Mouse (Mus musculus): ENCODE measurements around the gene L3mbtl4. TPM values are rescaled to one million over a fixed set of nuclear protein-coding genes. Genes with fewer than 3 reads are reported as not detected.

L3mbtl4 gene
- polyA plus RNA-seq, 1 experiment: not detected

DNA sequence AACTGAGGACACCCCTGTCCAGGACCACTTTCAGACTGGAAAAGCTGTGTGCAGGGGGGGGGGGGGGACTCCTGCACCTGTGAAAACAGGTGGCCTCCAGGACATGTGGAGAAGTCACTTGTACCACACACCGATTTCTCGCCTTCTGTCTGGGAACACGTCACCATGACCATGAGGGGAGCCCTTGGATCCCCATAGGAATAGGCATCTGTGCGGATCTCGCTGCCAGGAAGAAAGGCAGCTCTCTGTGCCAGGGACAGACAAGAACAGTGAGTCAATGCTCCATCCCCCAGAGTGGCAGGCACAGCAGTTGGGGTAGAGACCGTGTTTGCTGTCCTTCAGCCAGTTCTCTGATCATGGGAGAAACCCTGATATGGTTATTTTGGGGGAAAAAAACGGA, 479.5 kb downstream of the L3mbtl4 start:
- H3K4me3 ChIP-seq: no peak overlapping the region
- no peaks in the 10 kb centered on the region for H3K79me2 ChIP-seq (ENCODE audit: control insufficient read depth, insufficient read depth)
- no peak for TF ChIP-seq MAX (IDR thresholded peaks at IDR 0.05; ENCODE audit: low read depth)
- TF ChIP-seq REST (IDR thresholded peaks at IDR 0.05; ENCODE audit: insufficient read depth, insufficient read length): no peak
- TF ChIP-seq MYOD1 (IDR thresholded peaks at IDR 0.05; ENCODE audit: control insufficient read depth in 1 of 3, insufficient read length in 2 of 3, low read depth in 2 of 3): peak in 2 of 3 experiments; percentile 42 to 47
- TF ChIP-seq CEBPB (IDR thresholded peaks at IDR 0.05; ENCODE audit: insufficient read depth, poor library complexity, severe bottlenecking): no peak
- peak in 1 of 3 experiments; percentile 23 for TF ChIP-seq MYOG (IDR thresholded peaks at IDR 0.05; ENCODE audit: control insufficient read depth in 1 of 3, insufficient read depth in 1 of 3, insufficient read length in 2 of 3, low read depth in 2 of 3)
- TF ChIP-seq TCF3 (IDR thresholded peaks at IDR 0.05; ENCODE audit: insufficient read length, low read depth): no peak
- no peak for TF ChIP-seq POLR2AphosphoS2 (IDR thresholded peaks at IDR 0.05; ENCODE audit: insufficient read length, low read depth)
- no peak for TF ChIP-seq SRF (IDR thresholded peaks at IDR 0.05; ENCODE audit: control insufficient read depth, insufficient read length, low read depth)
- no peak for TF ChIP-seq POLR2A (IDR thresholded peaks at IDR 0.05; ENCODE audit: insufficient read length, low read depth)
- TF ChIP-seq TCF12 (IDR thresholded peaks at IDR 0.05; ENCODE audit: insufficient read depth, poor library complexity, severe bottlenecking): no peak
- no peaks in the 10 kb centered on the region for H3K27me3 ChIP-seq (ENCODE audit: control insufficient read depth, insufficient read depth, insufficient read length)
- H3ac ChIP-seq (ENCODE audit: control insufficient read depth, insufficient read length): no peak overlapping the region
- no peaks in the 10 kb centered on the region for H3K36me3 ChIP-seq (ENCODE audit: control insufficient read depth, insufficient read depth)
- no peak overlapping the region for H3K4me2 ChIP-seq (ENCODE audit: low read depth)

- H3K36me3 ChIP-seq (ENCODE audit: control insufficient read depth, insufficient read depth): no peaks in the 10 kb centered on the region
- H3K79me2 ChIP-seq (ENCODE audit: control insufficient read depth, insufficient read depth): no peaks in the 10 kb centered on the region
- no peak overlapping the region for H3K4me3 ChIP-seq
- no peak overlapping the region for H3ac ChIP-seq (ENCODE audit: control insufficient read depth, insufficient read length)
- H3K27me3 ChIP-seq (ENCODE audit: control insufficient read depth, insufficient read depth, insufficient read length): no peaks in the 10 kb centered on the region
- H3K4me2 ChIP-seq (ENCODE audit: low read depth): no peak overlapping the region
- TF ChIP-seq REST (IDR thresholded peaks at IDR 0.05; ENCODE audit: insufficient read depth, insufficient read length) (no peak), POLR2AphosphoS2 (IDR thresholded peaks at IDR 0.05; ENCODE audit: insufficient read length, low read depth) (no peak), MAX (IDR thresholded peaks at IDR 0.05; ENCODE audit: low read depth) (no peak), POLR2A (IDR thresholded peaks at IDR 0.05; ENCODE audit: insufficient read length, low read depth) (no peak), TCF3 (IDR thresholded peaks at IDR 0.05; ENCODE audit: insufficient read length, low read depth) (no peak), CEBPB (IDR thresholded peaks at IDR 0.05; ENCODE audit: insufficient read depth, poor library complexity, severe bottlenecking) (no peak), MYOG (IDR thresholded peaks at IDR 0.05; ENCODE audit: control insufficient read depth in 1 of 3, insufficient read depth in 1 of 3, insufficient read length in 2 of 3, low read depth in 2 of 3) (no peak), E2F4 (IDR thresholded peaks at IDR 0.05; ENCODE audit: insufficient read depth) (no peak), TCF12 (IDR thresholded peaks at IDR 0.05; ENCODE audit: insufficient read depth, poor library complexity, severe bottlenecking) (no peak), USF1 (IDR thresholded peaks at IDR 0.05; ENCODE audit: low read depth) (no peak)
These were observed 481.2 kb downstream of the L3mbtl4 start for GRCm38 (mm10) chr17:68754789-68755188.

DNA sequence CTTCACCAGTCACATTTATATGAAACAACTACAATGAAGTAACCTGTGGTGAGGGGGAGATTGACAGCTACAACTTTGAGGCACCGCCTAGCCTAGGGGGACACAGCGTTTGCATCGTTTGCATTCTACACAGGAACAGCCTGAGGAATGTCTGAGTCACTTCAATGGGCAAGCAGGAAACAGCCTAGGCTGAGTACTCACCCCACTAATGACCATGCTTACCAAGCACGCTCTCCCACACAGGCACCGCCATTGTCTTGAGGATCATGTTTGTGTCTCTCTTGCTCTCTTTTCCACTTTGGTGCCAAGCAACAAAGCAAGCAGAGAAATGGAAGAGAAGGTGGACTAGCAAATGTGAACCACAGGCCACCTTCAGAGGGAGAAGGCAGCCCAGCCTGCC, 484.8 kb downstream of the L3mbtl4 start:
- no peak overlapping the region for H3K4me3 ChIP-seq
- H3ac ChIP-seq (ENCODE audit: control insufficient read depth, insufficient read length): no peak overlapping the region
- H3K79me2 ChIP-seq (ENCODE audit: control insufficient read depth, insufficient read depth): no peaks in the 10 kb centered on the region
- TF ChIP-seq MYOD1 (IDR thresholded peaks at IDR 0.05; ENCODE audit: control insufficient read depth in 1 of 3, insufficient read length in 2 of 3, low read depth in 2 of 3) (peak in 1 of 3 experiments; percentile 34), POLR2A (IDR thresholded peaks at IDR 0.05; ENCODE audit: insufficient read length, low read depth) (no peak)
- peak overlapping the region; percentile 74 for H3K4me2 ChIP-seq (ENCODE audit: low read depth)
- no peaks in the 10 kb centered on the region for H3K27me3 ChIP-seq (ENCODE audit: control insufficient read depth, insufficient read depth, insufficient read length)
- H3K36me3 ChIP-seq (ENCODE audit: control insufficient read depth, insufficient read depth): no peaks in the 10 kb centered on the region

DNA sequence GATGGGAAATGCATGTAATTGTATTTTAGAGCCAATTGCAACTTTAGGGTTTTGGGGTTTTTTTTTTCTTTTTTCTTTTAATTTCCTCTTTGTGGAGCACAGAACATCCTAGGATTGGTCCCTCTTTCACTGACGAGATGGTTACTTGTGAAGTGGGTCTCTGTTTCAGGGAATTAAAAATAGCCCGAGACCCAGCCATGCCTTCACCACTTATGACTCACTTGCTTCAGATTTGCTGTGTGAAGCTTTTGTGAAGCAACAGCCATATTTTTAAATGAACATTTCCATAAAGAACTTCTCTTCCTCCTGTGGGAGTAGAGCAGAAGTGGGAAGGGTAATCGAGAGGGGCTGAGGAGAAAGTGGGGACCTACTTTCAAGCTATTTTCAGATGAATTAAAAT, 485.3 kb downstream of the L3mbtl4 start:
- H3K4me2 ChIP-seq (ENCODE audit: low read depth): peak overlapping the region; percentile 74
- H3K27me3 ChIP-seq (ENCODE audit: control insufficient read depth, insufficient read depth, insufficient read length): no peaks in the 10 kb centered on the region
- no peaks in the 10 kb centered on the region for H3K36me3 ChIP-seq (ENCODE audit: control insufficient read depth, insufficient read depth)
- TF ChIP-seq MAX (IDR thresholded peaks at IDR 0.05; ENCODE audit: low read depth) (no peak), REST (IDR thresholded peaks at IDR 0.05; ENCODE audit: insufficient read depth, insufficient read length) (no peak), MYOG (IDR thresholded peaks at IDR 0.05; ENCODE audit: control insufficient read depth in 1 of 3, insufficient read depth in 1 of 3, insufficient read length in 2 of 3, low read depth in 2 of 3) (no peak), E2F4 (IDR thresholded peaks at IDR 0.05; ENCODE audit: insufficient read depth) (no peak), TCF3 (IDR thresholded peaks at IDR 0.05; ENCODE audit: insufficient read length, low read depth) (no peak), MYOD1 (IDR thresholded peaks at IDR 0.05; ENCODE audit: control insufficient read depth in 1 of 3, insufficient read length in 2 of 3, low read depth in 2 of 3) (no peak), TCF12 (IDR thresholded peaks at IDR 0.05; ENCODE audit: insufficient read depth, poor library complexity, severe bottlenecking) (no peak), USF1 (IDR thresholded peaks at IDR 0.05; ENCODE audit: low read depth) (no peak), CEBPB (IDR thresholded peaks at IDR 0.05; ENCODE audit: insufficient read depth, poor library complexity, severe bottlenecking) (no peak), SRF (IDR thresholded peaks at IDR 0.05; ENCODE audit: control insufficient read depth, insufficient read length, low read depth) (no peak)
- H3K4me3 ChIP-seq: no peak overlapping the region
- no peak overlapping the region for H3ac ChIP-seq (ENCODE audit: control insufficient read depth, insufficient read length)
- no peaks in the 10 kb centered on the region for H3K79me2 ChIP-seq (ENCODE audit: control insufficient read depth, insufficient read depth)

GRCm38 (mm10) chr17:68759978-68760377, 486.4 kb downstream of the L3mbtl4 start:
- no peak overlapping the region for H3ac ChIP-seq (ENCODE audit: control insufficient read depth, insufficient read length)
- no peak overlapping the region for H3K4me3 ChIP-seq
- no peak for TF ChIP-seq POLR2AphosphoS2 (IDR thresholded peaks at IDR 0.05; ENCODE audit: insufficient read length, low read depth)
- no peak for TF ChIP-seq CEBPB (IDR thresholded peaks at IDR 0.05; ENCODE audit: insufficient read depth, poor library complexity, severe bottlenecking)
- TF ChIP-seq TCF12 (IDR thresholded peaks at IDR 0.05; ENCODE audit: insufficient read depth, poor library complexity, severe bottlenecking): no peak
- TF ChIP-seq TCF3 (IDR thresholded peaks at IDR 0.05; ENCODE audit: insufficient read length, low read depth): no peak
- no peak for TF ChIP-seq MAX (IDR thresholded peaks at IDR 0.05; ENCODE audit: low read depth)
- no peaks in the 10 kb centered on the region for H3K36me3 ChIP-seq (ENCODE audit: control insufficient read depth, insufficient read depth)
- H3K27me3 ChIP-seq (ENCODE audit: control insufficient read depth, insufficient read depth, insufficient read length): no peaks in the 10 kb centered on the region
- no peaks in the 10 kb centered on the region for H3K79me2 ChIP-seq (ENCODE audit: control insufficient read depth, insufficient read depth)
- H3K4me2 ChIP-seq (ENCODE audit: low read depth): no peak overlapping the region

All from myocyte (in vitro differentiated cells).